Mouse (Mus musculus) liver, embryonic 16.5 days (tissue): Measurements from ENCODE around the gene Mycbp. TPM values are rescaled to one million over a fixed set of nuclear protein-coding genes. Genes with fewer than 3 reads are reported as not detected.
"Not testable (repeated sequence)": the region's sequence is repeated elsewhere in the genome, so short reads cannot be mapped to it uniquely, and the experiment has no call there.

ENCODE experiments used
- ATAC-seq: fragments of 200-750 bp; cut with Nextera tagmentation; 2 replicates; pipeline ENCODE4 v1.8.0; 2017; ENCODE audit warnings: low read depth, mild to moderate bottlenecking, moderate number of reproducible peaks, moderate library complexity
- H3K27ac ChIP-seq: fragments of 300-500 bp; sonication (generic); 2 replicates; pipeline ENCODE4 v1.5.1; 2014; ENCODE audit warnings: mild to moderate bottlenecking, low read length
- H3K27me3 ChIP-seq: fragments of 300-500 bp; sonication (generic); 2 replicates; pipeline ENCODE4 v1.6.1; 2014; ENCODE audit warnings: low read depth, low read length, mixed read lengths; ENCODE audit not compliant: control insufficient read depth, insufficient read depth
- H3K36me3 ChIP-seq: fragments of 300-500 bp; sonication (generic); 2 replicates; pipeline ENCODE4 v1.6.1; 2014; ENCODE audit warnings: mild to moderate bottlenecking; ENCODE audit not compliant: control insufficient read depth, insufficient read depth
- H3K4me1 ChIP-seq: fragments of 300-500 bp; sonication (generic); 2 replicates; pipeline ENCODE4 v1.6.1; 2014; ENCODE audit warnings: low read depth, low read length, mixed read lengths; ENCODE audit not compliant: control insufficient read depth
- H3K4me2 ChIP-seq: fragments of 300-500 bp; sonication (generic); 2 replicates; pipeline ENCODE4 v1.6.1; 2014; ENCODE audit warnings: low read depth, low read length, mixed read lengths
- H3K4me3 ChIP-seq: fragments of 300-500 bp; sonication (generic); 2 replicates; pipeline ENCODE4 v1.5.1; 2014; ENCODE audit warnings: low read depth, mild to moderate bottlenecking, low read length
- H3K9ac ChIP-seq: fragments of 300-500 bp; sonication (generic); 2 replicates; pipeline ENCODE4 v1.6.1; 2014; ENCODE audit warnings: low read depth, low read length
- H3K9me3 ChIP-seq: fragments of 300-500 bp; sonication (generic); replicated peaks from 2 replicates; pipeline ENCODE4 v1.6.1; 2016; ENCODE audit warnings: low read length; ENCODE audit not compliant: control insufficient read depth
- WGBS: fragments of 180-500 bp; shearing (Covaris S2); extraction: QIAGEN DNeasy Blood & Tissue Kit; methylation state at CpG from one replicate; pipeline ENCODE4 v1.1.7; 2014; ENCODE audit not compliant: insufficient replicate concordance; 5-methylcytosine and 5-hydroxymethylcytosine counted together
- polyA plus RNA-seq: library from polyadenylated mRNA; unstranded; fragments of >200 nt; fragmentation: Nextera tagmentation; extraction: Ambion mirVana; gene quantifications from 2 replicates; pipeline ENCODE4 v1.2.1, GENCODE M21; 2015

Gene Mycbp
- polyA plus RNA-seq, 1 experiment from 2014 or later = 41.6 TPM

GRCm38 (mm10) chr4:123927961-123928360 lies 23.3 kb downstream of the Mycbp start:
- Histone ChIP-seq H3K27me3 (no peaks in the 10 kb centered on the region), H3K9me3 (no peaks in the 10 kb centered on the region), H3K4me3 (no peak overlapping the region), H3K27ac (no peak overlapping the region), H3K4me1 (no peaks in the 10 kb centered on the region), H3K9ac (no peak overlapping the region), H3K4me2 (no peak overlapping the region), H3K36me3 (peaks cover 26% of the 10 kb centered on the region)
- ATAC-seq = peak; percentile 64

- no peak for ATAC-seq
- no peaks in the 10 kb centered on the region for H3K4me1 ChIP-seq
- 80% methylated on average over 4 of the region's 4 CpGs for WGBS
- no peaks in the 10 kb centered on the region for H3K9me3 ChIP-seq
- H3K4me2 ChIP-seq = no peak overlapping the region
- H3K27me3 ChIP-seq = no peaks in the 10 kb centered on the region
- H3K27ac ChIP-seq = no peak overlapping the region
- H3K36me3 ChIP-seq = peaks cover 19% of the 10 kb centered on the region
- H3K4me3 ChIP-seq = no peak overlapping the region
- no peak overlapping the region for H3K9ac ChIP-seq
These were observed 25.4 kb downstream of the Mycbp start for GRCm38 (mm10) chr4:123929994-123930393.

GRCm38 (mm10) chr4:123934306-123934705 lies 29.7 kb downstream of the Mycbp start:
- WGBS = 75% methylated on average over 4 of the region's 4 CpGs
- Histone ChIP-seq H3K4me1 (no peaks in the 10 kb centered on the region), H3K9me3 (no peaks in the 10 kb centered on the region), H3K27ac (no peak overlapping the region), H3K27me3 (no peaks in the 10 kb centered on the region), H3K9ac (no peak overlapping the region), H3K36me3 (peaks cover 26% of the 10 kb centered on the region), H3K4me3 (no peak overlapping the region), H3K4me2 (no peak overlapping the region)
- ATAC-seq = no peak

DNA sequence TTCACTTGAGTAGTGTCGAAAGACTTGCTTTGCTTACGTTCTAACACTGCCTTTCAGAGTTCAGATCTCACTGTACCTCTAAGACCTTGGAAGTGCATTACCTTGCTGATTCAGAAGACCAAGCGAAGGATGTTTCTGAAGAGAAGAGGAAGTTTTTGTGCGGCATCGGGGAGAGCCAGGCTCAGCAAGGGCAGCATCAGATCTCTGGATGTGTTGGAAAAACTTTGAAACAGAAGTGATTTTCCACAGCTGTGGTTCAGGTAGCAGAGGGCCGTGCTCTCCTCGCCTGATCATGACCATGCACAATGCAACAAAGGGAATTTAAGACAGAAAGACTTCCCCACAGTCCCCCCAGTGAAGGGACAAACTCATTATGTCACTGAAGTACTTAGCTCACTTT lies 31.4 kb downstream of the Mycbp start:
- no peak overlapping the region for H3K27ac ChIP-seq
- no peak overlapping the region for H3K4me3 ChIP-seq
- H3K4me1 ChIP-seq = no peaks in the 10 kb centered on the region
- H3K4me2 ChIP-seq = no peak overlapping the region
- H3K9ac ChIP-seq = no peak overlapping the region
- ATAC-seq = no peak
- H3K9me3 ChIP-seq = no peaks in the 10 kb centered on the region
- WGBS = 78% methylated on average over 7 of the region's 7 CpGs
- H3K36me3 ChIP-seq = peaks cover 15% of the 10 kb centered on the region
- no peaks in the 10 kb centered on the region for H3K27me3 ChIP-seq

DNA sequence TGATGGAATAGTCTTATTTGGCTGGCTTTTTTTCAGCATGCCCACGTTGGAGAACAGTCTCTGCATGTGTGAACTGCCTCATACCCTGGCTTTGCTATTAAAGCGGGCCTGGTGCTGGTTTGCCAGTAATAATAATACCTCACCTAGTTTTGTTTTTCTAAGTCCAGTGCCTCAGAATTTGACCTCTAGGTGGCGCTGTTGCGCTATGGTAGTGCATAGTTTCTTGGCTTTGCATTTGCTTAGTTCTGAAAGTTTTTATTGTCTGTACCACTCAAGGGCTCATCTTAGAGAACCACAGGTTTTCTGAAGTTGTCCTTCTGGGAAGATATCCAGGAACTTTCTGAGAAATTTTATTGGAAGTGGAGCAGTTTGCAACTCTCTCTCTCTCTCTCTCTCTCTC lies 35.2 kb downstream of the Mycbp start:
- no peaks in the 10 kb centered on the region for H3K4me1 ChIP-seq
- ATAC-seq = no peak
- no peak overlapping the region for H3K27ac ChIP-seq
- no peaks in the 10 kb centered on the region for H3K27me3 ChIP-seq
- H3K9ac ChIP-seq = no peak overlapping the region
- 3% methylated on average over 4 of the region's 4 CpGs for WGBS
- H3K4me2 ChIP-seq = no peak overlapping the region
- H3K36me3 ChIP-seq = peaks cover 11% of the 10 kb centered on the region
- H3K9me3 ChIP-seq = no peaks in the 10 kb centered on the region
- no peak overlapping the region for H3K4me3 ChIP-seq

GRCm38 (mm10) chr4:123940878-123941277 lies 36.2 kb downstream of the Mycbp start:
- H3K9me3 ChIP-seq, ATAC-seq, H3K27ac ChIP-seq, H3K36me3 ChIP-seq, H3K4me2 ChIP-seq, H3K27me3 ChIP-seq, H3K9ac ChIP-seq, H3K4me3 ChIP-seq, H3K4me1 ChIP-seq: not testable (repeated sequence)
- WGBS = 39% methylated on average over 7 of the region's 7 CpGs

DNA sequence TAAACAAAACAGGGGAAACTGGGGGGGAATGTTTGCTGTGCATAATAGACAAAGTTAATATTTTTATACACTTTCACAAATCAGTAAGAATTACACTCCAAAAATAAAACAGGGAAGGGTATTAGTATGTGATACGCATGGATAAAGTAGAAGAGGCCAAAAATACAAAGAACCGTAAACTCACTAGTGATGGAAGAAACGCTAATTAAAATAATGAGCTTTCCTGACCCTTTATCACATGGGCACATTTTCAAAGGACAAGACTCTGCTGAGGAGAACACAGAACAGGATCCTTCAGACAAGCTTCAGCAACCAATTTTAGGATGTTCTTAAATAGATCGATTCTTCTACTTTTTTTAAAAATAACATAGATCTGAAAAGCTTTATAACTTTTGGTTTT lies 42.1 kb downstream of the Mycbp start:
- 72% methylated on average over 4 of the region's 4 CpGs for WGBS
- Histone ChIP-seq H3K27me3 (no peaks in the 10 kb centered on the region), H3K9ac (no peak overlapping the region), H3K4me2 (no peak overlapping the region), H3K27ac (no peak overlapping the region), H3K36me3 (no peaks in the 10 kb centered on the region), H3K4me1 (no peaks in the 10 kb centered on the region), H3K4me3 (no peak overlapping the region), H3K9me3 (no peaks in the 10 kb centered on the region)
- no peak for ATAC-seq

- Histone ChIP-seq H3K4me1 (no peaks in the 10 kb centered on the region), H3K36me3 (no peaks in the 10 kb centered on the region), H3K27me3 (no peaks in the 10 kb centered on the region), H3K27ac (no peak overlapping the region), H3K9ac (no peak overlapping the region), H3K4me2 (no peak overlapping the region), H3K9me3 (no peaks in the 10 kb centered on the region), H3K4me3 (no peak overlapping the region)
- no peak for ATAC-seq
- 54% methylated on average over 5 of the region's 5 CpGs for WGBS
These were observed 42.5 kb downstream of the Mycbp start for GRCm38 (mm10) chr4:123947149-123947548.

- no peaks in the 10 kb centered on the region for H3K4me1 ChIP-seq
- no peak overlapping the region for H3K4me2 ChIP-seq
- ATAC-seq = no peak
- H3K36me3 ChIP-seq = no peaks in the 10 kb centered on the region
- H3K9ac ChIP-seq = no peak overlapping the region
- H3K4me3 ChIP-seq = no peak overlapping the region
- H3K27me3 ChIP-seq = no peaks in the 10 kb centered on the region
- WGBS = 66% methylated on average over 6 of the region's 6 CpGs
- H3K9me3 ChIP-seq = no peaks in the 10 kb centered on the region
- H3K27ac ChIP-seq = no peak overlapping the region
These were observed 44.3 kb downstream of the Mycbp start for GRCm38 (mm10) chr4:123948901-123949300.

DNA sequence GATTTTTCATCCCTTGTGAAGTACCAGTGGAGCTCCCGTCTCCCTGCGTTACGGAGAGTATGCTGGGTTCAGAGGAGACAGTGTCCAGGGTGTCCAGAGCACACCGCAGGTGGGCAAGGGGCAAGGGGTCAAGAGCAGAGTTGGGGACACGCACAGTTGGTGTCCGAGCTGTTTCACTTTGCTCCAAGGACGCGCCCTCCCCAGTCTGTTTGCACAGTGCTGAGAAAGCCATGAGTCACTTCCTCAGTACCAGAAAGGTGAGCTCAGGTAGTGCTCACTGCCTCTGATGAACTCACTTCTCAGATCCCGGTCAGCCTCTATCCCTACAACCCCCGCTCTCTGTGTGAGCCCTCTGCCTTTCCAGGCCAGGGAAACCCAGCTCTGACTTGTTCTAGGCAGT lies 45.0 kb downstream of the Mycbp start:
- H3K4me3 ChIP-seq = no peak overlapping the region
- no peak overlapping the region for H3K4me2 ChIP-seq
- H3K27ac ChIP-seq = no peak overlapping the region
- ATAC-seq = no peak
- 65% methylated on average over 10 of the region's 10 CpGs for WGBS
- no peaks in the 10 kb centered on the region for H3K36me3 ChIP-seq
- no peaks in the 10 kb centered on the region for H3K9me3 ChIP-seq
- H3K9ac ChIP-seq = no peak overlapping the region
- no peaks in the 10 kb centered on the region for H3K27me3 ChIP-seq
- no peaks in the 10 kb centered on the region for H3K4me1 ChIP-seq
